21 mouse cellular contexts compared by ENCODE assay signal in the genomic region with DNA sequence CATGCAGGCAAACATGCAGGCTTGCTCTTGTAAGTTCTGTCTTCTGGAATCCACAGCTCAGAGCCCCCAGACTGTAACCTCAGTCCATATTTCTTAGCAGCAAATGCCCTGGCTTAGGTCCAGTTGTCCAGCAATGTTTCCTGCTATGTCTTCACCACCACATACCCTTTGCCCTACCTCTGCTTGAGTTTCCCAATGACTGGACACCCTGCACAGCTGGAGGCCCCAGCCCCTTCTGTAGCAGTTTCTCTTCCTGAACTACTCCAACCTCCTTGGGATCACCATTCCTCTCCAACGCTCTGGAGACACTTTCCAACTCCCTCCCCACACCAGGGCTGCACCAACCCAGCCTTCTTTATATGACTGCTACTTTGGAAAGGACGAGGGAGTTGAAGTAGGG. TPM values are rescaled to one million over a fixed set of nuclear protein-coding genes. Genes with fewer than 3 reads are reported as not detected.
A peak's percentile ranks its signal among the peaks of the same experiment; 100 is the strongest.
DNase-seq lines count a peak whose midpoint lies in the region; ATAC-seq and TF ChIP-seq lines count a peak whose summit lies in the region.
"Had no signal": no experiment of that assay in that cellular context is flagged by ENCODE, and none has a peak within 500 bp of the region (broad histone marks: within the 10 kb centered on the region; RNA-seq: fewer than 3 reads in every experiment).

No protein-coding gene starts in this region.

- intact Hi-C loops in heart, postnatal 10 days (cut with DNase I) = no loop called here
- intact Hi-C loops in gastrocnemius, adult 2 months (cut with DNase I) = no loop called here

- no peak overlapping the region for H3K4me2 ChIP-seq in kidney, embryonic 15.5 days
- H3K4me2 ChIP-seq in liver, postnatal 0 days (ENCODE audit: low read depth, low read length) = no peak overlapping the region
- H3K4me2 ChIP-seq: hindbrain, embryonic 15.5 days; intestine, embryonic 15.5 days; limb, embryonic 13.5 days; neural tube, embryonic 15.5 days had no signal

- TF ChIP-seq EP300 in liver, postnatal 0 days (IDR thresholded peaks at IDR 0.05; ENCODE audit: low read depth) = no peak

- no peaks in the 10 kb centered on the region for H3K27me3 ChIP-seq in kidney, embryonic 15.5 days
- H3K27me3 ChIP-seq in liver, postnatal 0 days (ENCODE audit: insufficient read depth, low read length) = no peaks in the 10 kb centered on the region
- H3K27me3 ChIP-seq: CH12.LX; hindbrain, embryonic 15.5 days; intestine, embryonic 15.5 days; limb, embryonic 13.5 days; megakaryocyte, embryonic 14.5 days; neural tube, embryonic 15.5 days had no signal

- H3K9ac ChIP-seq in kidney, embryonic 15.5 days = no peak overlapping the region
- no peak overlapping the region for H3K9ac ChIP-seq in liver, postnatal 0 days (replicated peaks)
- H3K9ac ChIP-seq: forebrain, postnatal 0 days; hindbrain, embryonic 15.5 days; intestine, embryonic 15.5 days; limb, embryonic 13.5 days; neural tube, embryonic 15.5 days had no signal

- WGBS in lung, adult 2 months = 64% methylated on average over 2 of the region's 2 CpGs
- WGBS in kidney, embryonic 15.5 days = 54% methylated on average over 2 of the region's 2 CpGs
- WGBS in liver, postnatal 0 days (ENCODE audit: insufficient replicate concordance) = 58% methylated on average over 2 of the region's 2 CpGs

- H3K4me1 ChIP-seq in lung, adult 2 months (ENCODE audit: control insufficient read depth, insufficient read depth, low read length) = no peaks in the 10 kb centered on the region
- H3K4me1 ChIP-seq in kidney, embryonic 15.5 days = peaks cover 16% of the 10 kb centered on the region
- H3K4me1 ChIP-seq in liver, postnatal 0 days (ENCODE audit: insufficient read depth) = peaks cover 18% of the 10 kb centered on the region
- H3K4me1 ChIP-seq: hindbrain, embryonic 15.5 days; intestine, embryonic 15.5 days; limb, embryonic 13.5 days had no signal

- no peaks in the 10 kb centered on the region for H3K36me3 ChIP-seq in kidney, embryonic 15.5 days
- H3K36me3 ChIP-seq in liver, postnatal 0 days (replicated peaks; ENCODE audit: insufficient read depth, low read length) = no peaks in the 10 kb centered on the region
- H3K36me3 ChIP-seq: hindbrain, embryonic 15.5 days; intestine, embryonic 15.5 days; limb, embryonic 13.5 days; neural tube, embryonic 15.5 days had no signal

- peak; percentile 80 for DNase-seq in heart, adult 11 months
- no peak for DNase-seq in heart, postnatal 10 days
- peak; percentile 22 for DNase-seq in lung, postnatal 10 days
- no peak for DNase-seq in lung, adult 2 months
- DNase-seq in liver, postnatal 0 days = peak; percentile 46
- DNase-seq in gastrocnemius, adult 2 months = no peak
- no peak for DNase-seq in right cerebral cortex, postnatal 10 days (ENCODE audit: low spot score in 2 of 2)
- DNase-seq: cerebellum, adult 11 months; forebrain, postnatal 0 days; heart, adult 2 months; heart, postnatal 4 days; midbrain, embryonic 14.5 days; right cerebral cortex, postnatal 4 days had no signal

- no peak for TF ChIP-seq POLR2A in lung, adult 2 months (IDR thresholded peaks at IDR 0.05; ENCODE audit: borderline replicate concordance, extremely low read depth, low read depth, low read length)

- no peak for ATAC-seq in kidney, embryonic 15.5 days (replicated peaks; ENCODE audit: low FRiP score)
- peak; percentile 82 for ATAC-seq in liver, postnatal 0 days
- ATAC-seq: intestine, embryonic 15.5 days had no signal

- no peak for TF ChIP-seq CTCF in lung, adult 2 months (IDR thresholded peaks at IDR 0.05; ENCODE audit: insufficient read depth, low read length)
- TF ChIP-seq CTCF in liver, postnatal 0 days (IDR thresholded peaks at IDR 0.05; ENCODE audit: low read depth) = no peak
- no peak for TF ChIP-seq CTCF in gastrocnemius, adult 2 months (IDR thresholded peaks at IDR 0.05)

- no peak overlapping the region for H3K4me3 ChIP-seq in lung, adult 2 months (replicated peaks; ENCODE audit: extremely low read depth, low read depth, low read length)
- H3K4me3 ChIP-seq in kidney, embryonic 15.5 days (replicated peaks) = no peak overlapping the region
- H3K4me3 ChIP-seq in liver, postnatal 0 days (ENCODE audit: low read depth, low read length) = no peak overlapping the region
- no peak overlapping the region for H3K4me3 ChIP-seq in gastrocnemius, adult 2 months
- H3K4me3 ChIP-seq: heart, adult 2 months; hindbrain, embryonic 15.5 days; intestine, embryonic 15.5 days; limb, embryonic 13.5 days; megakaryocyte, embryonic 14.5 days; neural tube, embryonic 15.5 days had no signal

- H3K27ac ChIP-seq in kidney, embryonic 15.5 days = peak overlapping the region; percentile 32; the same call in 1 of the 2 replicates
- peak overlapping the region; percentile 50 for H3K27ac ChIP-seq in liver, postnatal 0 days (ENCODE audit: low read depth)
- no peak overlapping the region for H3K27ac ChIP-seq in gastrocnemius, adult 2 months
- H3K27ac ChIP-seq: heart, adult 2 months; hindbrain, embryonic 15.5 days; intestine, embryonic 15.5 days; limb, embryonic 13.5 days; stomach, postnatal 0 days had no signal

- H3K9me3 ChIP-seq in kidney, embryonic 15.5 days (replicated peaks) = no peaks in the 10 kb centered on the region
- H3K9me3 ChIP-seq in liver, postnatal 0 days (ENCODE audit: low read length) = no peaks in the 10 kb centered on the region
- H3K9me3 ChIP-seq: hindbrain, embryonic 15.5 days; intestine, embryonic 15.5 days; limb, embryonic 13.5 days; megakaryocyte, embryonic 14.5 days; neural tube, embryonic 15.5 days had no signal

RNA-seq across cellular contexts. Expression of gene Atxn1, which starts 49.8 kb away (rescaled TPM):
- total RNA-seq in heart, postnatal 10 days (2021) = 10 to 100 TPM; 40.6 to 49.1 TPM
- 16.7 and 19.8 TPM in 2 replicates for polyA plus RNA-seq in lung, adult 2 months (2012; rRNA removed)
- polyA plus RNA-seq in kidney, embryonic 15.5 days (2015; fragmentation: Nextera tagmentation; extraction: Ambion mirVana) = 6.3 and 7.0 TPM in 2 replicates
- 3.9 and 4.4 TPM in 2 replicates for polyA plus RNA-seq in liver, postnatal 0 days (2015; fragmentation: Nextera tagmentation; extraction: Ambion mirVana)
- total RNA-seq in gastrocnemius, adult 2 months (2021) = 10 to 100 TPM; 40.4 to 56.3 TPM

Comparison
In these comparisons a context has a peak if more than half of its experiments do, and no peak if none do; other contexts are left out.
1. DNase-seq: peak in heart, adult 11 months (single experiment), lung, postnatal 10 days (single experiment) and liver, postnatal 0 days (single experiment); none in heart, postnatal 10 days (0 of 2), lung, adult 2 months (single experiment), gastrocnemius, adult 2 months (single experiment) and right cerebral cortex, postnatal 10 days (0 of 2).